Mouse (Mus musculus): ENCODE data around the gene Crygn. TPM values are rescaled to one million over a fixed set of nuclear protein-coding genes. Genes with fewer than 3 reads are reported as not detected.
"Not testable (repeated sequence)": the region's sequence is repeated elsewhere in the genome, so short reads cannot be mapped to it uniquely, and the experiment has no call there.

Gene Crygn
- total RNA-seq, 2 experiments from 2014 or later, result not detected

- DNase-seq, result no peak
- no peak for TF ChIP-seq CTCF (IDR thresholded peaks at IDR 0.05)
- H3K4me3 ChIP-seq, result no peak overlapping the region
- H3K27ac ChIP-seq, result no peak overlapping the region
- intact Hi-C loops (cut with DNase I), result no loop called here
Observed at GRCm38 (mm10) chr5:24778082-24778842, 20.5 kb upstream of the Crygn start.

GRCm38 (mm10) chr5:24776681-24777080 lies 18.9 kb upstream of the Crygn start:
- no peak for DNase-seq
- Histone ChIP-seq H3K4me3 (no peak overlapping the region), H3K27ac (no peak overlapping the region)
- TF ChIP-seq CTCF (IDR thresholded peaks at IDR 0.05), result no peak
- intact Hi-C loops (cut with DNase I), result no loop called here

GRCm38 (mm10) chr5:24774549-24774948 lies 16.7 kb upstream of the Crygn start:
- H3K27ac ChIP-seq; intact Hi-C loops (cut with DNase I); H3K4me3 ChIP-seq; DNase-seq: not testable (repeated sequence)

- intact Hi-C loops (cut with DNase I), result no loop called here
Observed at GRCm38 (mm10) chr5:24756931-24757330, 877 bp downstream of the Crygn start.

DNA sequence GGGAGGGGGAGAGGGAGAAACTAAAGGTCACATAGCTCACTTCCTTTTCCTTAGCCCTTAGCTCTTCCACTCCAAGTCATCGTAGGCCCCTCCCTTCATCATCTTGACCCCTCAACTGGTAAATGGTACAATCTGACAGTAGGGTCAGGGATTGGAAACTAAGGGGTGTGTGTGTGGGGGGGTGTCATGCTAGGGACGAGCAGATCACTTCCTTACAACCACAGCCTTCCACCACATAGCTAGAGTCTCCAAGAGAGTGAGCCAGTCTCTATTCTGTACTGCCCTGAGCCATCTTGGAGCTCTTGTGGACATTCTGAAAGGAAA lies 5.7 kb downstream of the Crygn start:
- DNase-seq, result no peak
- H3K4me3 ChIP-seq, result peak overlapping the region; percentile 81
- no peak for TF ChIP-seq CTCF (IDR thresholded peaks at IDR 0.05)
- H3K27ac ChIP-seq, result peak overlapping the region; percentile 95
- intact Hi-C loops (cut with DNase I), result no loop called here

More at GRCm38 (mm10) chr5:24756931-24757330, 877 bp downstream of the Crygn start:
- no peak for DNase-seq
- TF ChIP-seq CTCF (IDR thresholded peaks at IDR 0.05), result no peak
- Histone ChIP-seq H3K4me3 (no peak overlapping the region), H3K27ac (no peak overlapping the region)

GRCm38 (mm10) chr5:24751305-24752174 lies 6.3 kb downstream of the Crygn start:
- no peak for TF ChIP-seq CTCF (IDR thresholded peaks at IDR 0.05)
- DNase-seq, result peak; percentile 67
- intact Hi-C loops (cut with DNase I), result loop anchor here (2.0 kb wide), 1 partner anchor 75 kb away; no protein-coding TSS in a partner anchor
- peak overlapping the region; percentile 81 for H3K4me3 ChIP-seq
- H3K27ac ChIP-seq, result peak overlapping the region; percentile 95

GRCm38 (mm10) chr5:24750321-24751304 lies 7.2 kb downstream of the Crygn start:
- intact Hi-C loops (cut with DNase I), result loop anchor here (1.0 to 2.0 kb wide), 2 partner anchors 65 to 74 kb away; partner anchors contain the start of gene Nub1
- Histone ChIP-seq H3K27ac (peak overlapping the region; percentile 95), H3K4me3 (peak overlapping the region; percentile 81)
- peak; percentile 92 for DNase-seq
- peak; percentile 76 for TF ChIP-seq CTCF (IDR thresholded peaks at IDR 0.05)

- intact Hi-C loops (cut with DNase I), result loop anchor here (1.0 to 2.0 kb wide), 2 partner anchors 64 to 73 kb away; partner anchors contain the start of gene Nub1
- TF ChIP-seq CTCF (IDR thresholded peaks at IDR 0.05), result no peak
- Histone ChIP-seq H3K4me3 (peak overlapping the region; percentile 81; the same call in 1 of the 2 replicates), H3K27ac (peak overlapping the region; percentile 95)
- no peak for DNase-seq
Observed at GRCm38 (mm10) chr5:24749731-24750130, 8.1 kb downstream of the Crygn start.

- peak overlapping the region; percentile 61 for H3K27ac ChIP-seq
- H3K4me3 ChIP-seq, result no peak overlapping the region
- no peak for TF ChIP-seq CTCF (IDR thresholded peaks at IDR 0.05)
- intact Hi-C loops (cut with DNase I), result no loop called here
- no peak for DNase-seq
Observed at GRCm38 (mm10) chr5:24747533-24747932, 10.3 kb downstream of the Crygn start.

- no peak overlapping the region for H3K4me3 ChIP-seq
- intact Hi-C loops (cut with DNase I), result no loop called here
- no peak overlapping the region for H3K27ac ChIP-seq
- DNase-seq, result no peak
- TF ChIP-seq CTCF (IDR thresholded peaks at IDR 0.05), result no peak
Observed at GRCm38 (mm10) chr5:24743956-24744355, 13.9 kb downstream of the Crygn start.

DNA sequence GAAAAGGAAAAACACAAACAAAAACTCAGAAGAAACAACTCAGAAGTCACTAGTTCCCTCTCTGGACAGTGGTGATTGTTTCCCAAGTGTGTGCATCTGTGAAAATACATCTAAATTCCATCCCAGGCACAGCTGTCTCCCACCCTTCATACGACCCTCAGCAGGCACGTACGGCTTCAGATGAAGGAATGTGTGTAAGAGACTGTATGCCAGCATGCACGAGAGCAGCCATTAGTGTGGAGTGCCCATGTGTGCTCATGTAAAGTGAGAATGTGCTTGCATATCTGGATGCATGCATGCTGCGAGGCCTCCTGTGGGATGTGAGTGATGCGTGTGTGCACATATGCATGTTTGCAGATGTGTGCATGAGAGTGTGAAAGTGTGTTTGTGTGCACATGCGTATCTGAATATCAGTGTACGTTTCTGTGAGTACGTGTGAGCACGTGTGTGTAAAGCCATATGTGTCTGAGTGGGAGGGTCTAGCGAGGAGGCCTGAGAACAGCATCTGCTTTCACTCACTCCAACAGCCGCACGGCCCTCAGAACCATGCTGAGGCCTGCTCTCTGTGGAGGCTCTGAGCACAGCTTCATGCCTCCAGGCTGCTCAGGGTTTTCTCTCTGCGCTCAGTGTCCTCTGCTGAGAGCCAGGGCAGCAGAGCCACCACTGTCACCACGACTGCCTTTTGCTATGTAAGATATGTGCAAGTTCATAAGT lies 16.5 kb downstream of the Crygn start:
- Histone ChIP-seq H3K4me3 (no peak overlapping the region), H3K27ac (no peak overlapping the region)
- DNase-seq, result no peak
- TF ChIP-seq CTCF (IDR thresholded peaks at IDR 0.05), result no peak
- intact Hi-C loops (cut with DNase I), result no loop called here

Data from gastrocnemius, adult 2 months (tissue).